Mouse (Mus musculus) cerebral cortex, adult 2 months (tissue): ENCODE data around the gene Zfp866.

Source experiments
- WGBS: fragments of 180-500 bp; shearing (Covaris S2); methylation state at CpG from one replicate; pipeline ENCODE4 v1.1.7; 2018; 5-methylcytosine and 5-hydroxymethylcytosine counted together

Zfp866 gene

GRCm38 (mm10) chr8:69790773-69791367 is at the start of gene Zfp866, which contains the start of gene Atp13a1:
Zfp866 (minus strand) TSS chr8:69791178.
Atp13a1 (plus strand) TSS chr8:69791163.
- under 1% methylated on average over 38 of the region's 38 CpGs for WGBS

GRCm38 (mm10) chr8:69837057-69837682 is 46.2 kb upstream of the Zfp866 start:
- 88% methylated on average over 8 of the region's 8 CpGs for WGBS

GRCm38 (mm10) chr8:69832298-69832853 is 41.4 kb upstream of the Zfp866 start, which contains the start of gene Pbx4:
Pbx4 (plus strand) TSS chr8:69832491.
- under 1% methylated on average over 38 of the region's 38 CpGs for WGBS

GRCm38 (mm10) chr8:69826371-69826770 is 35.4 kb upstream of the Zfp866 start:
- 96% methylated on average over 12 of the region's 12 CpGs for WGBS

- 5% methylated on average over 33 of the region's 35 CpGs for WGBS
Measured at GRCm38 (mm10) chr8:69822386-69823191, 31.6 kb upstream of the Zfp866 start, which contains the start of gene Lpar2. Lpar2 (plus strand) TSS chr8:69822429.

- WGBS, result 3% methylated on average over 13 of the region's 22 CpGs
Measured at GRCm38 (mm10) chr8:69821971-69822385, 31.0 kb upstream of the Zfp866 start.

GRCm38 (mm10) chr8:69820466-69820865 is 29.5 kb upstream of the Zfp866 start:
- 85% methylated on average over 9 of the region's 9 CpGs for WGBS

- 98% methylated on average over 4 of the region's 4 CpGs for WGBS
Measured at GRCm38 (mm10) chr8:69815396-69815795, 24.4 kb upstream of the Zfp866 start.

GRCm38 (mm10) chr8:69814881-69815280 is 23.9 kb upstream of the Zfp866 start:
- WGBS, result 85% methylated on average over 2 of the region's 2 CpGs

GRCm38 (mm10) chr8:69809820-69810219 is 18.8 kb upstream of the Zfp866 start:
- 63% methylated on average over 3 of the region's 3 CpGs for WGBS

- under 1% methylated on average over 23 of the region's 23 CpGs for WGBS
Measured at GRCm38 (mm10) chr8:69808864-69809403, 18.0 kb upstream of the Zfp866 start.

- 7% methylated on average over 28 of the region's 28 CpGs for WGBS
Measured at GRCm38 (mm10) chr8:69808094-69808863, 17.3 kb upstream of the Zfp866 start, which contains the start of gene Gmip. Gmip (plus strand) TSS chr8:69808679.

- WGBS, result 88% methylated on average over 5 of the region's 5 CpGs
Measured at GRCm38 (mm10) chr8:69807236-69807635, 16.3 kb upstream of the Zfp866 start.

- 83% methylated on average over 9 of the region's 9 CpGs for WGBS
Measured at GRCm38 (mm10) chr8:69805491-69805890, 14.5 kb upstream of the Zfp866 start.

- WGBS, result 90% methylated on average over 10 of the region's 10 CpGs
Measured at GRCm38 (mm10) chr8:69805086-69805485, 14.1 kb upstream of the Zfp866 start.

- WGBS, result 91% methylated on average over 6 of the region's 6 CpGs
Measured at GRCm38 (mm10) chr8:69804537-69804936, 13.6 kb upstream of the Zfp866 start.

- 95% methylated on average over 7 of the region's 7 CpGs for WGBS
Measured at GRCm38 (mm10) chr8:69803366-69803765, 12.4 kb upstream of the Zfp866 start.

GRCm38 (mm10) chr8:69801796-69802195 is 10.8 kb upstream of the Zfp866 start:
- WGBS, result 91% methylated on average over 4 of the region's 4 CpGs

- WGBS, result 96% methylated on average over 5 of the region's 5 CpGs
Measured at GRCm38 (mm10) chr8:69799946-69800345, 9.0 kb upstream of the Zfp866 start.

GRCm38 (mm10) chr8:69799261-69799660 is 8.3 kb upstream of the Zfp866 start:
- 90% methylated on average over 8 of the region's 8 CpGs for WGBS

GRCm38 (mm10) chr8:69797661-69798060 is 6.7 kb upstream of the Zfp866 start:
- 93% methylated on average over 10 of the region's 10 CpGs for WGBS
